Mouse (Mus musculus) kidney, adult 2 months (tissue): ENCODE data around the gene Kank4.

Experiments
- CTCF ChIP-seq: fragments of 200-500 bp; conservative IDR thresholded peaks from 2 replicates; pipeline ENCODE4 v1.5.1; 2011; ENCODE audit warnings: low read depth, mild to moderate bottlenecking, control low read depth, low read length, moderate library complexity, mixed read lengths; ENCODE audit not compliant: insufficient read depth, insufficient read length
- POLR2A ChIP-seq: fragments of 200-500 bp; IDR thresholded peaks from one replicate; pipeline ENCODE4 v1.6.1; 2011; ENCODE audit warnings: low read depth, low read length, control low read depth

GRCm38 (mm10) chr4:98773785-98774184, 43.6 kb downstream of the Kank4 start:
- no peak for TF ChIP-seq CTCF
- TF ChIP-seq POLR2A: no peak
